Mouse (Mus musculus): ENCODE measurements around the gene Gstm3.

The Gstm3 gene

DNA sequence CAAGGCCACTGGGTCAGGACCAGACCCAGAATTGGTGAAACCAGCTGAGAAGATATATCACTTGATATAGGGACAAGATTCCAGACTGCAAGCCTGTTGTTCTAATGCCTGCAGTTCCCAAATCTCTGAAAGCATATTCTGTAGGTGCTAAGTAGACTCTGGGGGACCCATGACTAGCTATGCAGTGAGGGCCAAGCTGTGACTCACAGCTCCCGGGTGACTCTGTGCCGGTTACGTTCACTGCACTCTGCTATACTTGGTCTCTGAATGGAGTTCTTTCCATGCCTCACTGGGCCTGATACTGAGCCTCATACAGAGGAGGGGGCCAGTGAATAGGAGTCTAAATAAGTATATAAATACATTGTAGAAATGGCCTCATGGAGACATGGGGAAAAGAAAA lies 41.2 kb downstream of the Gstm3 start:
- no peak for DNase-seq

DNA sequence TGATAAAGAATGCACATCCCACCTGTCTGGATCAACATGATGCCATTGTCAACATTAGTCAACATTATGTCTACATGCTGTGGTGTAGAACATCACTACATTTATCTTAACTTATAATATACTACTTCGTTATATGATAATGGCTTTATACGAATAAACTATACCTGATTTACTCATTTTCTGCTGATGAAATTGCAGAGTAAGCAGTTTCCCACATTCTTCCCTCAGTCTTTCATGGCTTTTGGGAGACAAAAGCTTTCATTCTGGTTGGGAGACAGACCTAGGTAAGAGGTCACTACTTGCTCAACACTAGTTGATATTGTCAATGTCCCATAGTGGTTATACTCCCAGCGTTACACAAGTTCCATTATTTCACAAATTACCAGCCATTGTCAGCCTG lies 43.7 kb downstream of the Gstm3 start:
- no peak for DNase-seq

DNA sequence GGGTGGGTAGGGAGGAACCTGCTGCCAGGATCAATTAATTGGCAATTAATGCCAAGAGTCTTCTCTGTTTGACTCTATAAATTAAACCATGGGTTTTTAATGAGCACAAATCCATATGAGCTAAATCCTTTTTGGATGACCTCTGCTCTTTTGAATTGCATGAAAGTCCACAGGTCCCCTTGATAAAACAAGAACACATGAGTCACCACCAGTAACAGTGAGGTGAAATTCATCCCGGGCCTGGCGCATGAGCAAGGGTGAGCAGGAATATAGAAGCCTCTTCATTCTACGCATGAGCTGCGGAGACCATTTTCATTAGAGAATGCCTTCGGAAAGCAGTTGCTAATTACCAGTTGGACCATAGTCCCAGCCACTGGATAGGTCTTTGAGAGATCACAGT lies 48.7 kb downstream of the Gstm3 start:
- DNase-seq: no peak

DNA sequence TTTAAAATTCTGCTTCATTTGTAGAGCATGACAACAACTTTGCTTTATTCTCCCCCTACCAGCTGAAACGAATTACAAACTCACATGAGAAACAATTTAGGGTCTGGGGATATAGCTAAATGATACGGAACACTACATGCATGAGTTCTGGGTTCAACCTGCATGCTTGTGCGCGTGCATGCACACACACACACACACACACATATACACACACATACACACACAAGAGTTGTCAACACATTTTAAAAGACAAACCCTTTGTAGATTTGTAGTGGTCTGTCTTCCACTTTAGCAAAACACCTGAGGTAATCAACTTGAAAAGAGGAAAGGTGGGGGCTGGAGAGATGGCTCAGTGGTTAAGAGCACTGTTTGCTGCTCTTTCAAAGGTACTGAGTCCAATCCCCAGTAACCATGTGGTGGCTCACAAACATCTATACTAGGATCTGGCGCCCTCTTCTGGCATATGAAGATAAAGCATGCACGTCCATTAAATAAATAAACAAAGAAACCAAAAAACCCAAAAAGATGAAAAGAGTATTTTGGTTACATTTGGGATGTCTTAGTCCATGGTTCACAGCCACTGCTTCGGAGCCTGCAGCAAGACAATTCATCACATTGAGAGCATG lies 51.2 kb downstream of the Gstm3 start:
- DNase-seq: peak; percentile 24

DNA sequence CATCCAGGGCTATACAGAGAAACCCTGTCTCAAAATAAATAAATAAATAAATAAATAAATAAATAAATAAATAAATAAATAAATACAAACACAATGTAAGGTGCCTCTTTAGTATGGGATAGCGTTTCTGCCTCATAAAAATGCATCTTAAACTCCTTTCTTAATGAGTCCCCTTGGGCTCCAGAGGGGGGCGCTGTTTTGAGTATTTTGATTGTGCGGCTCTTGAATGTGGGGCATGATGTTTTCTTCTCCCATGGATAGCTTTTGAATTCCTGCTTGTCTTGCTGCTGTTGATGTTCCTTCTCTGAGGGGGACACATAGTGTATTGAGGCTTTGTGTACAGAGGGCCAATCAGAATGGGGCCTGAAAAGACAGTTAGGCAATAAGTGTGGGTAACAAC lies 52.0 kb downstream of the Gstm3 start:
- DNase-seq: no peak

DNA sequence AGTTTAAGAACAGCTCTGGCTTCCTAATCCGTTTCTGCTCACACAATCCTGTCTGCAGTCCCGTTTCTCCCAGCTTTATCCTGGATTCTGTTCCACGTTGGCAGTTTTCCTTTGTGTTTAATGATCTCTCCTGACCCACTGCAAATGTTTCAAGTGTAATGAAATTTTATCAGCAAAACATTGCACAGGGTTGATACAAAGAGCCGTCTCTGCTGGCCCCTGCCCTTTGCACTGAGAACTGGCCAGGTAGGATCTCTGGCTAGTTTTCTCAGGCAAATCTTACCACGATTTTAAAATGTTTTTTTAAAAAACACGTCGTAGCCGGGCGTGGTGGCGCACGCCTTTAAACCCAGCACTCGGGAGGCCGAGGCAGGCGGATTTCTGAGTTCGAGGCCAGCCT lies 52.4 kb downstream of the Gstm3 start:
- no peak for DNase-seq

All from thymus, postnatal 25 days (tissue).